Mouse (Mus musculus): ENCODE measurements around the gene Unc93a2. TPM values are rescaled to one million over a fixed set of nuclear protein-coding genes. Genes with fewer than 3 reads are reported as not detected.
"Not testable (repeated sequence)": the region's sequence is repeated elsewhere in the genome, so short reads cannot be mapped to it uniquely, and the experiment has no call there.

Gene Unc93a2
- polyA plus RNA-seq, 1 experiment from 2014 or later, result 0.13 TPM

DNA sequence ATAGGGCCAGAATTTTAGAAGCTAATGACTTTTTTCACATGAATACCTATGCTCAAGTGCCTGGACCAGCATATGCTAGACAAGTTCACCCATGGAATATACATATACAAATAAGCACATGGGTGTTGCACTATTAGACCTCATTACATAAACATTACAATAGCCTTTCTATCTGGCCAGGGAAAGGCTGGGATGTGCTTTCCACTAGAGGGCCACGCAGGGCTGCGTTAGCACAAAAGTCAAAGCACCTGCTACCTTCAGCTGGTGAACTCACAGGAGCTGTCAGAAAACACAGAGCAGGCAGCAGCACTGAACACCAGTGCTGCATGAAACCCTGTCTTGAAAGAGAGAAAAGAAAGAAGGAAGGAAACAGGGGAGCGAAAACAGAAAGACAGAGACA, 7.4 kb downstream of the Unc93a2 start:
- not testable (repeated sequence) for H3K4me3 ChIP-seq (ENCODE audit: low read length); ATAC-seq; H3K27ac ChIP-seq (ENCODE audit: low read length); H3K4me2 ChIP-seq (ENCODE audit: low read depth, low read length); H3K36me3 ChIP-seq (ENCODE audit: control insufficient read depth, insufficient read depth, low read length); H3K27me3 ChIP-seq (replicated peaks; ENCODE audit: control insufficient read depth, insufficient read depth, low read length); H3K9me3 ChIP-seq (ENCODE audit: control insufficient read depth, low read length); H3K9ac ChIP-seq (ENCODE audit: low read depth, low read length); H3K4me1 ChIP-seq (ENCODE audit: control insufficient read depth, insufficient read depth, low read length)
- WGBS, result 29% methylated on average over 1 of the region's 3 CpGs

DNA sequence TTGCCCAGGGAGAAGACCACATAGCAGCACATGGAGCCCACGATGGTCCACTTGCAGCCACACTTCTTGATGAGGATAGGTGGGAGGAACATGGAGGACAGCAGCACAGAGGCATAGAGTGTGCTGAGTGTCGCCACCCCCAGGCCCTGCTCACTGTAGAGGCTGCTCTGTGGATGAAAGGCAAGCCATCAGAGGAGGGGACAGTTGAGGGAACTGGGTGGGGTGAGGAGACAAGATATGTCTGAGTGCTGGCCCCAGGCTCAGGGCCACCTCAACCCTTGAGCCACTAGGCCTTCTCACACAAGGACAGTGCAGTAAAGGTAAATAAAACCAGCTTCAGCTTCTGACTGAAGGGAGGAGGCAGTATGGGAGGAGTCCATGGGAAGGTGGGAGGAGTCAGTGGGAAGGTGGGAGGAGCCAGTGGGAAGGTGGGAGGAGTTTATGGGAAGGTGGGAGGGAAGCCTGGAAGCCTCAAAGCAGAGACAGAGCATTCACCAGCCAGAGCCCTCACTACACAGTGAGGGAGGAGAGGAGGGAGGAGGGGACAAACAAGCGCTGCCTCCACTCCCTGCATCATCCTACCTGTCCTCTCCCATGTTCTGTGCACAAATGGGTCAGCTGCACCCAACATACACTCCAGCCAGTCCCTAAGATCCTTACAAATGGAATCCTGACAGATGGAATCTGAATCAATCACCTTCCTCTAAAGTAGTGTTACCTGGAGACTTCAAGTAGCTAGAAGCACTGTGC, 8.1 kb downstream of the Unc93a2 start:
- not testable (repeated sequence) for H3K9ac ChIP-seq (ENCODE audit: low read depth, low read length); H3K27me3 ChIP-seq (replicated peaks; ENCODE audit: control insufficient read depth, insufficient read depth, low read length); H3K27ac ChIP-seq (ENCODE audit: low read length); H3K9me3 ChIP-seq (ENCODE audit: control insufficient read depth, low read length); H3K4me3 ChIP-seq (ENCODE audit: low read length); H3K36me3 ChIP-seq (ENCODE audit: control insufficient read depth, insufficient read depth, low read length); H3K4me2 ChIP-seq (ENCODE audit: low read depth, low read length); H3K4me1 ChIP-seq (ENCODE audit: control insufficient read depth, insufficient read depth, low read length)
- WGBS, result 100% methylated on average over 1 of the region's 3 CpGs
- ATAC-seq, result peak; percentile 28; the same call in 1 of the 2 replicates

GRCm38 (mm10) chr17:7371879-7372278, 13.4 kb downstream of the Unc93a2 start, which contains the start of gene Gm49630:
Gene Gm49630, minus strand, starts transcription at chr17:7371979.
- WGBS, result 82% methylated on average over 4 of the region's 5 CpGs
- not testable (repeated sequence) for H3K27me3 ChIP-seq (replicated peaks; ENCODE audit: control insufficient read depth, insufficient read depth, low read length); H3K27ac ChIP-seq (ENCODE audit: low read length); H3K9me3 ChIP-seq (ENCODE audit: control insufficient read depth, low read length); H3K36me3 ChIP-seq (ENCODE audit: control insufficient read depth, insufficient read depth, low read length); H3K4me3 ChIP-seq (ENCODE audit: low read length); H3K4me1 ChIP-seq (ENCODE audit: control insufficient read depth, insufficient read depth, low read length); H3K9ac ChIP-seq (ENCODE audit: low read depth, low read length); H3K4me2 ChIP-seq (ENCODE audit: low read depth, low read length); ATAC-seq

GRCm38 (mm10) chr17:7369401-7369800, 15.9 kb downstream of the Unc93a2 start:
- 49% methylated on average over 6 of the region's 6 CpGs for WGBS
- H3K36me3 ChIP-seq (ENCODE audit: control insufficient read depth, insufficient read depth, low read length); H3K9me3 ChIP-seq (ENCODE audit: control insufficient read depth, low read length); H3K27me3 ChIP-seq (replicated peaks; ENCODE audit: control insufficient read depth, insufficient read depth, low read length); H3K27ac ChIP-seq (ENCODE audit: low read length); H3K4me1 ChIP-seq (ENCODE audit: control insufficient read depth, insufficient read depth, low read length); H3K9ac ChIP-seq (ENCODE audit: low read depth, low read length); H3K4me3 ChIP-seq (ENCODE audit: low read length); H3K4me2 ChIP-seq (ENCODE audit: low read depth, low read length); ATAC-seq: not testable (repeated sequence)

DNA sequence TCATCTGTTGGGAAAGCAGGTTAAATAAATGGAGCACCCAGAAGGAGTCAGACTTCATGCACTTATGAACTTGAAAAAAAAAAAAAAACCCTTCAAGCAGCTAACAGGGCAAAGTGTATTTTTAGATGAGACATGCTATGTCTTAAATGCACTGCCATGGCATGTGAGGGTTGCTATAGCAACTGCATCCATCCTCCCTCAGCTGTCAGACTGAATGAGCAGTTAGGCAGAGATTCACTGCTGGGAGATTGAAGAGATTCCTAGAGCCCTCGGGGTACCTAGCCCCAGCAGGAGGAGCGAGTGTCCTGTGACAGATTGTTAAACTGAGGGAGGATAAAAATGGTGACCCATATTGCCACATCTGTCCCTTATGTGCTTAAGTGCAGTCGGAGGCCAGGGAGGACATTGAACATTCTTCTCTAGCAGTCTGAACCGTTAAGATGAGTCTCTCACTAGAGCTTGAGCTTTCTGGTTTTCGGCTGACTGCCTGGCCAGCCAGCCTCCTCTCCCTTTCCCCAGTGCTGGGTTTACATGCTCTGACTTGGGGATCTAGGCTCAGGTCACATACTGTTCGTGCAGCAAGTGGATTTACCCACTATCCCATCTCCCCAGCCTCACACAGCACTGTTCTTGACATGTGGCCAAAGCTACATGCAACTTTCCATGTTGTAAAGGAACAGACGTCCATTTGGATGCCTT, 18.4 kb downstream of the Unc93a2 start:
- H3K27ac ChIP-seq (ENCODE audit: low read length); ATAC-seq; H3K4me3 ChIP-seq (ENCODE audit: low read length); H3K27me3 ChIP-seq (replicated peaks; ENCODE audit: control insufficient read depth, insufficient read depth, low read length); H3K9me3 ChIP-seq (ENCODE audit: control insufficient read depth, low read length); H3K4me1 ChIP-seq (ENCODE audit: control insufficient read depth, insufficient read depth, low read length); H3K4me2 ChIP-seq (ENCODE audit: low read depth, low read length); H3K9ac ChIP-seq (ENCODE audit: low read depth, low read length); H3K36me3 ChIP-seq (ENCODE audit: control insufficient read depth, insufficient read depth, low read length): not testable (repeated sequence)
- WGBS, result 45% methylated on average over 3 of the region's 7 CpGs

- H3K27ac ChIP-seq (ENCODE audit: low read length); H3K4me1 ChIP-seq (ENCODE audit: control insufficient read depth, insufficient read depth, low read length); H3K9me3 ChIP-seq (ENCODE audit: control insufficient read depth, low read length); H3K4me2 ChIP-seq (ENCODE audit: low read depth, low read length); H3K4me3 ChIP-seq (ENCODE audit: low read length); H3K36me3 ChIP-seq (ENCODE audit: control insufficient read depth, insufficient read depth, low read length); ATAC-seq; H3K27me3 ChIP-seq (replicated peaks; ENCODE audit: control insufficient read depth, insufficient read depth, low read length); H3K9ac ChIP-seq (ENCODE audit: low read depth, low read length): not testable (repeated sequence)
- WGBS, result no CpG with 5 or more reads among the region's 1 CpGs
Measured at GRCm38 (mm10) chr17:7366265-7366664, 19.0 kb downstream of the Unc93a2 start.

DNA sequence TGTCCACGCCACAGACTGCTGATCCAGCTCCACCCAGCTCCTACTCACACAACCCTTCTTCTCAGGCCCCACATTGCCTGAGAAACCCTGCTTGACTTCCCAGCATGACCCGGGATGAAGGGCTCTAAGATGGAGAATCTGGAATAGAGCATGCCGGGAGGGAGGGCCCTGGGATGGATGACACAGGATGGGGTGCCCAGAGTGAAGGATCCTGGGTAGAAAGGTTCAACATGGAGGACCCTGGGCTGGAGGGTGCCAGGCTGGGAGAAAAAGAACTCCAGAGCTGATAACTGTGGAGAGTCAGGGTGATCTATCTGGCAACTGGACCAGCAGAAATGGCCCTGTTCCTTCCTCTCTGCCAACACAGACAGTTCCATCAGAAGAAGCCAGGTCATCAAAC, 19.6 kb downstream of the Unc93a2 start:
- WGBS, result no CpG with 5 or more reads among the region's 3 CpGs

GRCm38 (mm10) chr17:7360749-7361465, 24.4 kb downstream of the Unc93a2 start:
- WGBS, result 83% methylated on average over 9 of the region's 9 CpGs

More for the DNA sequence above, 19.6 kb downstream of the Unc93a2 start:
- H3K4me2 ChIP-seq (ENCODE audit: low read depth, low read length); H3K27me3 ChIP-seq (replicated peaks; ENCODE audit: control insufficient read depth, insufficient read depth, low read length); H3K4me1 ChIP-seq (ENCODE audit: control insufficient read depth, insufficient read depth, low read length); H3K4me3 ChIP-seq (ENCODE audit: low read length); ATAC-seq; H3K9ac ChIP-seq (ENCODE audit: low read depth, low read length); H3K36me3 ChIP-seq (ENCODE audit: control insufficient read depth, insufficient read depth, low read length); H3K9me3 ChIP-seq (ENCODE audit: control insufficient read depth, low read length); H3K27ac ChIP-seq (ENCODE audit: low read length): not testable (repeated sequence)

DNA sequence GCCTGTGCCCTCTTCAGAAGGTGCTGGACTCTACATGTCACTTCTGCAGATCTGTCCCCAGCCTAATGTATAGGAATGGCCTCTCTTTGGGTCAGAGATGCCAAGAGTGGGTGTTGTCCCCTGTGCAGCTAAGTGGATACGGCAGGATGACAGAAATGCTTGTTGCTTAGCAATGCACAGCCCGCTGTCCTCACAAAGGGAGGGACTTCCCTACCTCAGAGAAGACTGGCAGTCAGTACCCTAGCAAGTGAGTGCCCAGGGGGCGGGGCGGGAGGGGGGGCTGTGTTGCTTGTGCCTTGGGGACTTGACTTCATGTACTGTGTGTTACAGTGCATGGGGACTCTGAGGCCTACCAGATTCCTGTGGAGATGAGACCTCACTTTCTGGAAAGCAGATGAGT, 25.5 kb downstream of the Unc93a2 start:
- not testable (repeated sequence) for ATAC-seq; H3K9me3 ChIP-seq (ENCODE audit: control insufficient read depth, low read length); H3K9ac ChIP-seq (ENCODE audit: low read depth, low read length); H3K27me3 ChIP-seq (replicated peaks; ENCODE audit: control insufficient read depth, insufficient read depth, low read length); H3K4me3 ChIP-seq (ENCODE audit: low read length); H3K4me1 ChIP-seq (ENCODE audit: control insufficient read depth, insufficient read depth, low read length); H3K27ac ChIP-seq (ENCODE audit: low read length); H3K4me2 ChIP-seq (ENCODE audit: low read depth, low read length); H3K36me3 ChIP-seq (ENCODE audit: control insufficient read depth, insufficient read depth, low read length)
- WGBS, result 77% methylated on average over 4 of the region's 4 CpGs

More at GRCm38 (mm10) chr17:7360749-7361465, 24.4 kb downstream of the Unc93a2 start:
- not testable (repeated sequence) for H3K4me2 ChIP-seq (ENCODE audit: low read depth, low read length); H3K4me1 ChIP-seq (ENCODE audit: control insufficient read depth, insufficient read depth, low read length); H3K9ac ChIP-seq (ENCODE audit: low read depth, low read length); H3K27ac ChIP-seq (ENCODE audit: low read length); H3K27me3 ChIP-seq (replicated peaks; ENCODE audit: control insufficient read depth, insufficient read depth, low read length); H3K36me3 ChIP-seq (ENCODE audit: control insufficient read depth, insufficient read depth, low read length); H3K4me3 ChIP-seq (ENCODE audit: low read length); ATAC-seq; H3K9me3 ChIP-seq (ENCODE audit: control insufficient read depth, low read length)
